Mouse (Mus musculus): Measurements from ENCODE around the gene Aacs.

Gene Aacs

DNA sequence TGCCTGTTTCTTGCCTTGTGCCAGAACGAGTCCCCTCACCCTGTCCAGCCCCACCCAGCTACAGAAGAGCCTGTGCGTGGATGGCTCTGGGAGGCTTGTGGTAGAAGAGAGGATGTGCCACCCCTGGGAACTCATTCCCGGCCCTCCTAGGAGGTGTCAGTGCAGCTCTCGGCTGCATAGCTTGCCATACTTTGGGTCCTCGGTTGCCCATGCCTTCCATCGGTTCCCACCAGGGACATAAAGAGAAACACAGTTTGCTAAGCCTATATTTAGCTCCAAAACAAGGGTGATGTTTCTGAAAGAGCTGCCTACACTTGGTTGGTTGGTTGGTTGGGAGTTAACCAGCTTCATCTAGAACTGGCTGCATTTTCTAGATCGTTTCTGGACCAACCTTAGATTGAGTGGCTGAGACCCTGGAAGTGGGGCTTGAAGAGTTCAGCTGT, 58.6 kb downstream of the Aacs start:
- no peak for DNase-seq (ENCODE audit: low spot score)

DNA sequence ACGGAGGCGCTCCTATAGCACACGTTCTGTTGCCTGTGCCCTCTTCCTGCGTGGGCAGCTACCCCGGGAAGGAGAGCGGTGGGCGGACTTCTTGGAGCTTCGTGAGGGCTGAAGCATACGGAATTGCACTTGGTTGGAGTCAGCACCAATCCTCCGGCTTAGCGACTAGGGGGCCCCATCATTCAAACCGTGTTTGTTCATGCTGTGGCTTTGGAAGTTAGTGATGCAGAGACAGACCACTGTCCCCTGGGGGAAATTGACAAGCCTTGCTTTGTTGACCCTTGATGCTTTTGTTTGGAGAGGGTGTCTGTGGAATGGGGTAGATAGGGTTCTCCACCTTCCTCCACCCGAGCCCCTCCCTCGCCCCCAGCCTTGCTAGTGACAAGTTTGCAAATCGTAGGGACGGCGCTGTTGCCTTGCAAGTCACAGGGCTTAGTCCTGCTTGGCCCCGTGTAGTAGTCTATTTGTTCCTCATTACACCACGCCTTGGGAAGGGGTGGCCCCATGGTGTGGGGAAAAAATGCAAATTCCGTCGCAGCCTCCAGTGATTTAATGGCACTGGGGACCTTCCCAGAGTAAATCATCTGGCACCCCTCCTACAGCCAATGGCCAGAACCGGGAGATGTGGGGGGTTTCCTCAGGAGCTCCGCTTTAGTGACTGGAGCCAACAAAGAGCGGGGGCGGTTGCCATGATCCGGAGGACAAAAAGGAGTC, 59.2 kb downstream of the Aacs start:
- DNase-seq (ENCODE audit: low spot score) = no peak

DNA sequence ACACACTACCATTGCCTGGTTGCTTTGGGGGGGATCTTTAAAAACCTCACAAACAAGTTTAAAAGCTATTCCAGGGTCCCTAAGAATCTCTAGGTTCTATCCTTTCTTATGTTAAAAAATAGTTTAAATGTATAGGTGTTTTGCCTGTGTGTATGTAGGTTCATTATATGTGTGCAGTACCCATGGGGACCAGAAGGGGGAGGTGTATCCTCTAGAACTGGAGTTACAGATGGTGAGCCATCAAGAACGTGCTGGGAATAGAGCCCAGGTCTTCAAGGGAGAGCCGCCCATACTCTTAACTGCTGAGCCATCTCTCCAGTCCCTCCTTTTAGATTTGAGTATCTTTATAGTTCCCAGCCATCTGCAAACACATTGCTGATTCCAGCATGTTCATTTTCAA, 69.5 kb downstream of the Aacs start:
- no peak for DNase-seq (ENCODE audit: low spot score)

DNA sequence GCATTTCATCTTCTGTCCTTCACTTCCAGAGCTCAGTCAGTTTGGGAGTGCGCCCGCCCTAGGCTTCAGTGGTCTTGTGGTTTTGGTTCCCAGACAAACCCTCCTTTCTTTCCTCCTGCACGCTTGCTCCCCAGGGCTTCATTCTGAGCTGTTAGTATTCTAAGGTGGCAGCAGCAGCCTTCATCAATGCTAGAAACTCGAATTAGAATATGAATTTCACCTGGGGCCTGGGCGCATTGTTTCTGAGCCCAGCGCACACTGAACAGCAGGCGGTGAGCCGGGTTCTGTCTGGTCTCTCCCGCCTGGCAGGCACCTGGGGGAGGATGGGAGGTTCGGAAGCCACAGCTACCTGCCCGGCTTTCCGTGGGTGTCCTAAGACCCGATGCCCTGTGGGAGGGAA, 70.7 kb downstream of the Aacs start:
- no peak for DNase-seq (ENCODE audit: low spot score)

DNA sequence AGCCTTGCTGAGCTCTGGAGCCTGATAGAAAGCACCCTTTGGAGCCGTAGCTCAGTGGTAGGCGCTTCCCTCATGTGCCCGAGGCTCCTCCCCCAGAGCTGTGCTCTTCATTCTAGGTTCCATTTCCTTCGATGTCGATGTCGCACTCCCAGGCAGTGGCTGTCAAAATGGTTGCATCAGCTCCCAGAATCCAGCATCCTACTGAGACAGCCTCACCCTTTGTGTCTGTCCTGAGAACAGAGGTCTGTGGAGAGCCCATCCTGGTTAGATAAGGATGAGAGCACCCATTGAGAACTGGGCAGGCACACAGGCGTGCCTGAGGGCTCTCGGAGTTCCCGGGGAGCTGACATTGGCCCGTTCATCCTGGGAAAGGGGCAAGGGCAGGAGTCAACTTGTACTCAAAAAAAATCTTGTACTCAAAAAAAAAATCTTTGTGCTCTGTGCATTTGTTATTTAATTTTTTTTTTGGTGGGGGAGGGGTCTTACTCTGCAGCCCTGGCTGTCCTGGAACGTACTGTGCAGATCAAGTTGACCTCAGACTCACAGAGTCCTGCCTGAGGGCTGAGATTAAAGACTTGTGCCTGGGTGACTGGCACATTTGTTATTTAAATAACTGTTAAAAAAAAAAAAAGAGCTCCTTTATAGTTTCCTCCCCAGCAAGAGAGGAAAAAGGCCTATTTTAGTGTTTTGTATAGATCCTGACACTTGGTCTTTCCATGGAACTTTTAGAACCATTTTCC, 74.3 kb downstream of the Aacs start:
- DNase-seq (ENCODE audit: low spot score) = no peak

DNA sequence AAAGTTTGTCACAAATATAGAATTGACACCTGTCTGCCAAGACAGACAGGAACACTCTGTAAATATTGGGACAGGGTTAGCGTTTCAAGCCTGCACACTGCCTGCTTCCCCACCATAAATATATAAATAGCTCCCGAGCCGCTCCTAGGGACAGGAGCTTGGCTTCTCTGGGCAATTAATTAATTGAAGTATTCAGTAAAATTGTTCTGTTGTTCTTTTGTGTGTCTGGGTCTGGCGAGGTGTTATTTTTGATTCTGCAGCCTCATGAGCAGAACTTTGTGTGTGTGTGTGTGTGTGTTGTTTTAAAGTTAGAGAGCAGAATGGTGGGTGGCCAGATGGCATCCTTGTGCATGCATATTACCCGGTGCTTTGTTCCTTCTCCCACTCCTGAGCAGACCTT, 80.1 kb downstream of the Aacs start:
- no peak for DNase-seq (ENCODE audit: low spot score)

DNA sequence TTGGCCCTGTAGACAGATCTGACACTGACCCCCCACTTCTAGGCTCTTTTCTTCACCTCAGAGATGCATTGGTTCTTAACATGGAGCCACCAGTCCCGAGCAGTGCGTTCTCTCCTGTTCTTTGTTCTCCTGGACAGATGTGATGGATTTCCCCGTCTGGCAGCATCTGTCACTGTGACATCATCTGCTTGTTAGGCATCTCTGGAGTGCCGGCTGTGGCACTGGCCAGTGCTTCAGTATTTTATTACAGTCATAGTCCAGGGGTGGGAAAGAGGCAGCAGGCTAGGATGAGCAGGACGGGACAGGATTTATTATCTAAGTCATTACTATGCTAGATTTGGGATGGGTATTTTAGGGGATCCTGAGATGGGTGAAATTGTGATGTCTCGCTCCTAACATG, 87.9 kb downstream of the Aacs start:
- no peak for DNase-seq (ENCODE audit: low spot score)

DNA sequence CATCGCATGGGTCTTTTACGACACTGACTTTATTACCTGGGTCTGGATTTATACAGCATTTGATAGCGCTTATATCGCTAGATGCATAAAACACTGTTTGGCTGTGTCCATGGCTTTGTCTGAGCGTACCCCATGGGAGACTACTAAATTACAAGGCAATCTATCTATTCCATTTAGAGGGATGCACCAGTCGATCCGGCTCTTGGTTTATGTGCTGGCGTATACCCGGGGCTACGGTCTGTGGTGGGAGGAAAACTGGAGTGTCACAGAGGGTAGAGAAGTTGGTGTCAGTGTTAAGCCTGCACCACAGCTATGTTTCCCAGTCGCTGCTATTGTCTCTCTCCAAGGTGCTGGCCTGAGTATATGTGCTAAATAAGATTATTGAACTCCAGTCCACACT, 90.1 kb downstream of the Aacs start:
- no peak for DNase-seq (ENCODE audit: low spot score)
